Mouse (Mus musculus) hindbrain, embryonic 15.5 days (tissue): ENCODE measurements at regions not wholly inside any gene's neighbourhood (a gene's known extent, or its start where the extent isn't known, plus 50 kb on each side); places are given as distances from the start of the nearest gene placed in this dataset.

Experiments used
- ATAC-seq: fragments of 200-750 bp; cut with Nextera tagmentation; 2 replicates; pipeline ENCODE4 v1.8.0; 2017; ENCODE audit warnings: low read depth, moderate number of reproducible peaks, moderate TSS enrichment; ENCODE audit not compliant: low FRiP score
- H3K27ac ChIP-seq: fragments of 300-500 bp; sonication (generic); replicated peaks from 2 replicates; pipeline ENCODE4 v1.5.1; 2015; ENCODE audit warnings: mild to moderate bottlenecking, inconsistent platforms
- H3K27me3 ChIP-seq: fragments of 300-500 bp; sonication (generic); 2 replicates; pipeline ENCODE4 v1.6.1; 2015; ENCODE audit warnings: control low read depth, inconsistent platforms
- H3K36me3 ChIP-seq: fragments of 300-500 bp; sonication (generic); 2 replicates; pipeline ENCODE4 v1.6.1; 2015; ENCODE audit warnings: control low read depth, inconsistent platforms
- H3K4me1 ChIP-seq: fragments of 300-500 bp; sonication (generic); replicated peaks from 2 replicates; pipeline ENCODE4 v1.6.1; 2015; ENCODE audit warnings: control low read depth, inconsistent platforms
- H3K4me2 ChIP-seq: fragments of 300-500 bp; sonication (generic); 2 replicates; pipeline ENCODE4 v1.6.1; 2015; ENCODE audit warnings: moderate library complexity, mild to moderate bottlenecking, inconsistent platforms
- H3K4me3 ChIP-seq: fragments of 300-500 bp; sonication (generic); 2 replicates; pipeline ENCODE4 v1.5.1; 2015; ENCODE audit warnings: mild to moderate bottlenecking, inconsistent platforms
- H3K9ac ChIP-seq: fragments of 300-500 bp; sonication (generic); 2 replicates; pipeline ENCODE4 v1.6.1; 2015; ENCODE audit warnings: inconsistent platforms
- H3K9me3 ChIP-seq: fragments of 300-500 bp; sonication (generic); 2 replicates; pipeline ENCODE4 v1.6.1; 2016; ENCODE audit warnings: control low read depth, inconsistent platforms
- whole genome bisulfite sequencing: fragments of 180-500 bp; shearing (Covaris S2); methylation state at CpG from one replicate; pipeline ENCODE4 v1.1.7; 2015; 5-methylcytosine and 5-hydroxymethylcytosine counted together

- H3K9me3 ChIP-seq, result no peaks in the 10 kb centered on the region
- H3K4me3 ChIP-seq, result no peak overlapping the region
- ATAC-seq, result no peak
- no peak overlapping the region; the same call in 1 of the 2 replicates for H3K9ac ChIP-seq
- H3K27ac ChIP-seq, result peak overlapping the region; percentile 25; the same call in 1 of the 2 replicates
- peaks cover 13% of the 10 kb centered on the region for H3K4me1 ChIP-seq
- no peaks in the 10 kb centered on the region for H3K27me3 ChIP-seq
- H3K4me2 ChIP-seq, result no peak overlapping the region
- no peaks in the 10 kb centered on the region for H3K36me3 ChIP-seq
- 45% methylated on average over 15 of the region's 15 CpGs for WGBS
Observed at GRCm38 (mm10) chr4:153070190-153070745, 412.3 kb downstream of the Ajap1 start.

GRCm38 (mm10) chr4:153068484-153069033, 414.1 kb downstream of the Ajap1 start:
- no peaks in the 10 kb centered on the region for H3K9me3 ChIP-seq
- H3K4me2 ChIP-seq, result no peak overlapping the region
- no peak overlapping the region for H3K27ac ChIP-seq
- H3K9ac ChIP-seq, result no peak overlapping the region
- no peaks in the 10 kb centered on the region for H3K27me3 ChIP-seq
- no peak for ATAC-seq
- no peak overlapping the region for H3K4me3 ChIP-seq
- H3K4me1 ChIP-seq, result peaks cover 23% of the 10 kb centered on the region
- WGBS, result 78% methylated on average over 12 of the region's 12 CpGs
- H3K36me3 ChIP-seq, result no peaks in the 10 kb centered on the region

DNA sequence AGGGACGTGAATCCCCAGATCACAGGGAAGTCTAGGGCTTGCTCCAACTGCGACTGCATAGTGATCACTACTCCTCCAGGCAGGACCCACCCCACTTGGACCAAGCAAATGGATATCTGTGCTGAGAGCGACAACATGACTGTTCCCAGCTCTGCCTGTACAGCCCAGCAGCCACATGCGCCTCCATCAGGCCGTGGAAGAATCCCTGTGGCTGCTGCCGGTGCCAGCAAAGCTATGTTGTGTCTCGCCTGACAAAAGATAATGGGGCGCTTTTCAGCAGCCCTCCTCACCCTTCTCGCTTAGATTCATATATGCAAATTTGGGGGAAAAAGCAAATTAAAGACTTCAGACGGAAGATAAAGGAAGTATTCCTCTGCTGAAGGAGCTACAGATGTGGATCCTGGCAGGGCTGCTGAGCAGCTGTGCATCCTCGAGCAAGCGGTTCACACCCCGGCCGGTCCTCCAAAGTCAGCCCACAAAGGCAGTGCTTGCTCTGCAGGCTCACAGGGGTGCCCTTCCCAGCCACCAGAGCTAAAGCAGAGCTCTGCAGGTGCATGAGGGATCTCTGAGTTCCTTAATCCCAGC, 418.5 kb downstream of the Ajap1 start:
- Histone ChIP-seq H3K9me3 (no peaks in the 10 kb centered on the region), H3K4me3 (no peak overlapping the region), H3K27ac (no peak overlapping the region), H3K4me2 (no peak overlapping the region), H3K27me3 (no peaks in the 10 kb centered on the region), H3K36me3 (no peaks in the 10 kb centered on the region), H3K9ac (no peak overlapping the region), H3K4me1 (peaks cover 11% of the 10 kb centered on the region; the same call in 1 of the 2 replicates)
- no peak; the same call in 1 of the 2 replicates for ATAC-seq
- WGBS, result 53% methylated on average over 14 of the region's 14 CpGs

DNA sequence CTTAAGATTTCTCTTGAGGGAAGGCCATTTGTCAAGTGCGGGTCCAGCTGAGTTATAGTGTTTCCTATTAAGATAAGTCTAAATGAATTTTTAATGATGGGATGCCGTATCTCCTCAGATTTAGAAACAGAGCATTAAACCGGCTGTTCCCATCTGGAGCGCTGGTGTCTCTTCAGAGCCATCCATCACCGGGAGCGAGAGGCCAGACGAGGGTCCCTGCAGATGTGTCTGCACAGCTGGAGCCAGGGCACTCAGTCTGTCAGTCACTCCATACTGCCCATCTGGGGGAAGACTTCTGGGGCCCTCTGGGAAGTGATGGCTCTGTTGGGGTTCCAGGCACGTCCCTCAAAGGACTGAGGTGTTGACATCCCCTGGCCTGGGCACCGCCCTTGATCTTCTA, 419.2 kb downstream of the Ajap1 start:
- Histone ChIP-seq H3K27me3 (no peaks in the 10 kb centered on the region), H3K9ac (no peak overlapping the region), H3K9me3 (no peaks in the 10 kb centered on the region), H3K36me3 (no peaks in the 10 kb centered on the region), H3K27ac (no peak overlapping the region), H3K4me3 (no peak overlapping the region), H3K4me1 (peaks cover 11% of the 10 kb centered on the region; the same call in 1 of the 2 replicates), H3K4me2 (no peak overlapping the region)
- no peak for ATAC-seq
- 58% methylated on average over 9 of the region's 9 CpGs for WGBS

DNA sequence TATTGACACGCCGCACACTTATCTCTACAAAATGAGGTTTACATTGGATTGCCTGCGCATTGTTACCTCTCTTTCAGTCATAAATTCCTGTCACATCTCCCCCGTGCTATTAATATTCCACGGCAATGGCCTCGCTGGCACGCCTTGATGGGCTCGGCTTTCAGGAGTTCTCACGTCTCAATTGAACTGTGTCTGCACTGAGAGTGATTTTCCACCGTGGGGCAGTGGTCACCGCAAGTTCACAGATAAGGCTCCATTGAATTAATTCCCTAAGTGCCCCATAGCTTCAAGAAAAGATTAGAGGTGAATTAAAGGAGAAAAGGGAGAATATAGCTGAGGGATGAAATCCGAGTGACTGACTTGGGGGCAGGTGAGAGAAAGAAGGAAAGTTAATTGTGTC, 424.5 kb downstream of the Ajap1 start:
- Histone ChIP-seq H3K4me1 (no peaks in the 10 kb centered on the region), H3K27ac (no peak overlapping the region), H3K27me3 (0 out of 2 replicates have a peak, but pooled peaks cover 2% of the 10 kb centered on the region), H3K9me3 (no peaks in the 10 kb centered on the region), H3K9ac (no peak overlapping the region), H3K4me3 (no peak overlapping the region), H3K36me3 (no peaks in the 10 kb centered on the region), H3K4me2 (no peak overlapping the region)
- WGBS, result 65% methylated on average over 12 of the region's 12 CpGs
- no peak for ATAC-seq

- ATAC-seq, result no peak
- Histone ChIP-seq H3K36me3 (no peaks in the 10 kb centered on the region), H3K9me3 (no peaks in the 10 kb centered on the region), H3K4me3 (no peak overlapping the region), H3K9ac (no peak overlapping the region), H3K4me2 (no peak overlapping the region), H3K27me3 (no peaks in the 10 kb centered on the region), H3K27ac (no peak overlapping the region), H3K4me1 (peaks cover 7% of the 10 kb centered on the region)
Observed at GRCm38 (mm10) chr4:153023711-153024110, 458.9 kb downstream of the Ajap1 start.

- 75% methylated on average over 10 of the region's 10 CpGs for WGBS
- no peak overlapping the region for H3K9ac ChIP-seq
- H3K4me3 ChIP-seq, result no peak overlapping the region
- peak overlapping the region; percentile 33 for H3K4me2 ChIP-seq
- peak overlapping the region; percentile 64; the same call in 1 of the 2 replicates for H3K27ac ChIP-seq
- no peaks in the 10 kb centered on the region for H3K9me3 ChIP-seq
- no peaks in the 10 kb centered on the region for H3K36me3 ChIP-seq
- ATAC-seq, result no peak
- peaks cover 17% of the 10 kb centered on the region for H3K4me1 ChIP-seq
- H3K27me3 ChIP-seq, result no peaks in the 10 kb centered on the region
Observed at GRCm38 (mm10) chr4:153019211-153019610, 463.4 kb downstream of the Ajap1 start.

DNA sequence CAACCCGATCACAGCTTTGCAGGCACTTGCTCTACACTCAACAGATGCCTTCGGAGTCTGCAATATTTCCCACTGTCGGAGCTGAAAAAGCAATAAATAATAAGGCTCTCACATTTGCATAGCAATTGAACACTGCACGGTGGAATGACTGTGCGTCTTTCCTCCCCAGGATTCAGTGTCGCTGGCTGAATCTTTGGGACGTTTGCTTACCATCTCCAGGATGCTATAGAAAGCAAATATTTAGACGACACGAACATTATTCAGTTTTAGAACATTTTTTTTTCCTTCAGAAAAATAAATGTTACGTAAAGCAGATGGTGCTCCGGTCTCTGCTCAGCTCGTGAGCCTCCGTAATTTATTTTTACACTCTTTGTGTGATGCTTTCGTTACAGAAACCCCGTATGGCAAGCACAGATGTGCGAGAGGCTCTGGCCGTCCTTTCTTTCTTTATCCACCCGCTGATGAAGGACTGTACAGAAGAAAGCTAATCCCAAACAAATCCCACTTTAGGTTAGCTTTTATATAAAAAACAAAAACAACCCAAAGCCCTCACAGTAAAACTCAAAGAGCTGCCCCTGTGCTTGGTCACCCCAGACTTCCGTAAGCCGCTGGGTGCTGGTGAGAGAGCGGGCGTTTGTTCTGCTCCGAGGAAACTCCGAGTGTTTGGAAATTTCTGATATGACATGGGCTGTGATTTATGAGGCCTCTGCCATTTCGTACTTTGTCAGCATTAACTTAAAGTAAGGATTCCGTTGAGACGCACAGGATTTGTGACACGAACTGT, 464.3 kb downstream of the Ajap1 start:
- Histone ChIP-seq H3K36me3 (no peaks in the 10 kb centered on the region), H3K4me3 (no peak overlapping the region), H3K9ac (no peak overlapping the region), H3K4me2 (peak overlapping the region; percentile 33), H3K4me1 (peaks cover 17% of the 10 kb centered on the region), H3K9me3 (no peaks in the 10 kb centered on the region), H3K27me3 (no peaks in the 10 kb centered on the region), H3K27ac (peak overlapping the region; percentile 64)
- ATAC-seq, result no peak
- 42% methylated on average over 28 of the region's 28 CpGs for WGBS

DNA sequence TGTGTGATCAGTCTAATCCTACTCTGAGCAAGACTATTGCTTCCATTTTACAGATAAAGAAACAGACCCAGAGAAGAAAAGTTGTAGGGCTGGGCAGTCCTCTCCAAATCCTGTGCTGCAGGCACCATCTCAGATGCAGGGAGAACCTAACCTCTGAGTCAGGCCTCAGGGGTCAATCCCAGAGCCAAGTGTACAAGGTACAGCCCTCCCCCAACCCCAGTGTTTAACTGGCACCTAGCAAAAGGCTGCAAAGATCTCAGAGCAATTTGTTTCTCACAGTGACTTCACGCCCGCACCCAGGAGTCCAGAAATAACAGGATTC, 464.8 kb downstream of the Ajap1 start:
- Histone ChIP-seq H3K4me3 (no peak overlapping the region), H3K36me3 (no peaks in the 10 kb centered on the region), H3K4me2 (peak overlapping the region; percentile 33; the same call in 1 of the 2 replicates), H3K4me1 (peaks cover 17% of the 10 kb centered on the region), H3K27me3 (no peaks in the 10 kb centered on the region), H3K27ac (peak overlapping the region; percentile 44), H3K9me3 (no peaks in the 10 kb centered on the region), H3K9ac (no peak overlapping the region)
- 56% methylated on average over 2 of the region's 2 CpGs for WGBS
- ATAC-seq, result no peak

- Histone ChIP-seq H3K4me1 (0 out of 2 replicates have a peak, but pooled peaks cover 8% of the 10 kb centered on the region), H3K9me3 (no peaks in the 10 kb centered on the region), H3K36me3 (no peaks in the 10 kb centered on the region), H3K4me3 (no peak overlapping the region), H3K27me3 (no peaks in the 10 kb centered on the region), H3K27ac (no peak overlapping the region), H3K4me2 (no peak overlapping the region), H3K9ac (no peak overlapping the region)
- no peak for ATAC-seq
- WGBS, result 82% methylated on average over 3 of the region's 3 CpGs
Observed at GRCm38 (mm10) chr4:153003338-153003737, 479.3 kb downstream of the Ajap1 start.

- no peaks in the 10 kb centered on the region for H3K36me3 ChIP-seq
- 0 out of 2 replicates have a peak, but pooled peaks cover 8% of the 10 kb centered on the region for H3K4me1 ChIP-seq
- no peaks in the 10 kb centered on the region for H3K9me3 ChIP-seq
- 71% methylated on average over 4 of the region's 4 CpGs for WGBS
- no peak overlapping the region for H3K27ac ChIP-seq
- H3K4me2 ChIP-seq, result no peak overlapping the region
- no peak overlapping the region for H3K4me3 ChIP-seq
- no peak for ATAC-seq
- H3K27me3 ChIP-seq, result no peaks in the 10 kb centered on the region
- H3K9ac ChIP-seq, result no peak overlapping the region
Observed at GRCm38 (mm10) chr4:153002516-153002915, 480.1 kb downstream of the Ajap1 start.

- Histone ChIP-seq H3K36me3 (no peaks in the 10 kb centered on the region), H3K9me3 (no peaks in the 10 kb centered on the region), H3K4me3 (no peak overlapping the region), H3K27me3 (no peaks in the 10 kb centered on the region), H3K4me1 (0 out of 2 replicates have a peak, but pooled peaks cover 8% of the 10 kb centered on the region), H3K27ac (no peak overlapping the region), H3K4me2 (no peak overlapping the region), H3K9ac (no peak overlapping the region)
- no peak for ATAC-seq
- WGBS, result 89% methylated on average over 6 of the region's 6 CpGs
Observed at GRCm38 (mm10) chr4:153001761-153002160, 480.9 kb downstream of the Ajap1 start.
